Mouse (Mus musculus) heart, adult 8-10 months (tissue): ENCODE measurements around the gene Sema4d. TPM values are rescaled to one million over a fixed set of nuclear protein-coding genes. Genes with fewer than 3 reads are reported as not detected.

ENCODE experiments used
- DNase-seq: peaks from one replicate; pipeline ENCODE4 v3.0.0; 2022; ENCODE audit warnings: low spot score
- total RNA-seq, 4 experiments: library from RNA; stranded (reverse); gene quantifications; 2 replicates each; pipeline ENCODE4 v1.2.4; 2022

The Sema4d gene
- total RNA-seq, 4 experiments from 2014 or later, result 56.5 to 72.3 (median 68.6) TPM

- DNase-seq, result no peak
These were observed 15.1 kb downstream of the Sema4d start for GRCm38 (mm10) chr13:51778351-51778982.

DNA sequence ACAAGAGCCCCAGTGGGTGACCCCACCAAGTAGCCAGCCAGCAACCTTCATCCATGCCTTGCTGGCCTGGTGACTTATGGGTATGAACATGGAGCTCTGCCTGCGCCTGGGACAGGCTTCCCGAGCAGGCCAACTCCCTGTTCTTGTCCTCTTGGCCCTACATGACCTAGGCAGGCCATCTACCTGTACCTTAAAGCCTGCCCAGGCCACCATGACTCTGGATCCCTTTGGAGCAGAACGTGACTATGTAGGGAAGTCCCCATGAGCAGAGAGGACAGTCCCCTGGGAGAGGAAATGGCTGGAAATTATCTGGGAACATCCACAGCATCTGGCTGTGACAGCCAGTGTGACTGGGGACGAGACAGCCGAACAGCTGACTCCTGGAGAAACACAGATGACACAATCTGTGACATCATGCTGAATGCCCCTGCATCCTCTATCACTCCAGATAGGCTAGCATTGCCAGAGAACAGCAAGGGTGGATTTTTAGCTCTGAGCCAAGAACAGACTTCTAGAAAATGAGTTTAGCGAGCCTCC is 15.7 kb downstream of the Sema4d start:
- DNase-seq, result peak; percentile 37

DNA sequence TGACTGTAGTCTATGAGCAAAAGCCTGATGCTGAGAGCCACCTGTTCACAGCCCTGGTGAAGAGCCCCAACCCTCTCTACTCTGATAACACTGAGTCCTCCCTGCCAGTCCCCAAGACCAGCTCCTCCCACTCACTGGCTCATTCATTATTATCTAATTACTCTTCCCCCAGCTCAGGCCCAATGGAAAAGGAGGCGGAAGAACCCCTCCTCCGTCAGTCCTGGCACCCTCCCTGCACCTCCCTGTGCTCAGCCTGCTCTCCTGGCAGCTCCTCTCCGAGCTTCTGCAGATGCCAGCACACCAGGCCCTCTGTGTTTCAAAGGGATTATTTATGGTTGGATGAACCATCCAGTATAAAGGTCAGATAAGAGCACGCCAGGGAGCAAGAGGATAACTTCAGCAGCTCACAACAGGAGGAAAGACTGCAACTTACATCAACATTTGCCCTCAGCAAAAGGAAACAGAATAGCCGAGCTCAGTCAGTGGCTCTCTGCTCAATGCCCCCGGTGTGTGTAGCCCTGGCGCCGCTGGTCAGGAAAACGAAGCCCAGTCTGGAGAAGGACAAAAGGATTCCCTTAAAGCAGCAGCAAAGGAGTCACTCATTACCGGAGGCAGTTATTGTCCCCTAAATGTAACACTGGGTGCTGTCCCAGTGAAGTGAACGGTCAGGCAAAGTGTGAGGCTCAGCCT is 16.4 kb downstream of the Sema4d start:
- DNase-seq, result peak; percentile 82

- DNase-seq, result no peak
These were observed 17.3 kb downstream of the Sema4d start for GRCm38 (mm10) chr13:51776160-51776737.

- DNase-seq, result no peak
These were observed 21.7 kb downstream of the Sema4d start for GRCm38 (mm10) chr13:51771802-51772206.

DNA sequence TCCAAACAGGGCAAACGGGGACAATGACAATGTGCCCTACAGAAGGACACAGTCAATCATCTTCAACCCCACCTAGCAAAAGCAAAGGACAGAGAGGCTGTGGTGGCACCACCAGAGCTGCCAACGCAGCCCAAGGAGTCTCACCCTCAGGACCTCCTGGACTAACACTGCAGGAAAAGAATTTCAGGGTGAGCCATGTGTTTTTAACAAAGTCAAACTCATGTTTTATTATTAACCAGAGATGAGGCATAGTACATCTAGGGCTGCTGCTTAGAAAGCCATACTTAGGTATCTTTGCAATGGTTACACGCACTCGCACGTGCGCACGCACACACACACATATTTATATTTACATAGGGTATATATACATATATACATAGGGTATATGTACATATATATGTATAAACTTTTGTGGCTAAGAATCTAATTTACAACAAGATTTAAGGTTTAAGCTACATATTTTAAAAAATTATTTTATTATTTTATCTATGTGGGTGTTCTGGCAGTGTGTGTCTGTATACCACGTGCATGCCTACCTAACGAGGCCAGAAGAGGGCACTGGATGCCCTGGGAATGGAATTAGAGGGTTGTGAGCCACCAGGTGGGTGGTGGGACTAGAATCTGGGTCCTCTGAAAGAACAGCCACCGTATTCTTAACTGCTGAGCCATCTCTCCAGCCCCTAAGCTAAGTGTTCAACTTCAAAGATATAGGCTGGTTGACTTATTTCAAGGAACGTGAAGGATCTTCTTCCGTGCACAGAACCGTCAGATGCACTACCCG is 22.7 kb downstream of the Sema4d start:
- no peak for DNase-seq

DNA sequence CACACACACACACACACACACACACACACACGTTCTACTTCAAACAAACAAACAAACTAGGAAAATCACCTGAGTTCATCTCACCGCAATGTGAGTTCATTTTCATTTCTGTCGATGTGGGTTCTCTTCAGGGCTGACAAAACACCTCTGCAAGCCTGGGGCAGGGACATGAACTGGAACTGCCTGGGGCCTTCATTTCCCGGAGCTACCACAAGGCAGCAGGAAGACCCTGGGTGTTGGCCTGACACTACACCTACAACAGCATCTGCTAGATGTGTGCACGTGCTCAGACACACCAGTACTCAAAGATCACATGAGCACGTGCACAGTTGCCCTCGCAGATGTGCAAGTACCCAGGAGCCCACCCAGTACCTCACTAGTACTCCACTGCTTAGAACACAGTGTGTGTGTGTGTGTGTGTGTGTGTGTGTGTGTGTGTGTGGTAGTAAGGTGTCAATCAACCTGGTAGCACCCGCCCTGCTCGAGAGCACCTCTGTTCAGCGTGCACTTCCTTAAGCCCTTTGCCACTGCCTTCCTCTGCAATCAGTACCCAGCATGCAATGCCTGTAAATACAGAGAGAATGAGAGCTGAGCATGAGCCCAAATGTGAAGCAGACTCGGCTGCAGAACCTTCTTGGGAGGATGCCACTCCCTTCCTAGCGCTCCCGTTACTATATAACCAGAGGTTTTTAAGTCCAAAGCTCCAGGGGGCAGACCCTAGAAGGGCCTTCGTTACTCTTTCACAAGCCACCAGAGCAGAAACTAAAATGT is 25.4 kb downstream of the Sema4d start:
- no peak for DNase-seq

DNA sequence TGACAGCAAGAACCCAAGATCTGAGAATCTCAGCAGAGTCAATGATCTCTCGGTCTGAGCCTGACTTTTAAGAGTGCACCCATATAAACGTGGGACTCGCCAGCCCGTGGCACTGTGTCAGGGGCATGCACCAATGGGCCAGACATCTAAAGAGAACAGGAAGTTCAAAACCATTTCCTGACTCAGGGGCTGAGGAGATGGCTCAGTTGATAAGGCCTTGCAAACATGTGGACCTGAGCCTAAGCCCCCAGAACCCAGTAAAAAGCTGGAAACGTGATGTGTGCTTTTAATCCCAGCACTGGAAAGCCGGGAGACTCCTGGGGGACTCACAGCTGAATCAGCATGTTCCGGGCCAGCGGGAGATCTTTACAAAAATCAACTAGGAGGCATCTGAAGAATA is 26.0 kb downstream of the Sema4d start:
- DNase-seq, result no peak

- DNase-seq, result no peak
These were observed 26.8 kb downstream of the Sema4d start for GRCm38 (mm10) chr13:51766756-51767155.

DNA sequence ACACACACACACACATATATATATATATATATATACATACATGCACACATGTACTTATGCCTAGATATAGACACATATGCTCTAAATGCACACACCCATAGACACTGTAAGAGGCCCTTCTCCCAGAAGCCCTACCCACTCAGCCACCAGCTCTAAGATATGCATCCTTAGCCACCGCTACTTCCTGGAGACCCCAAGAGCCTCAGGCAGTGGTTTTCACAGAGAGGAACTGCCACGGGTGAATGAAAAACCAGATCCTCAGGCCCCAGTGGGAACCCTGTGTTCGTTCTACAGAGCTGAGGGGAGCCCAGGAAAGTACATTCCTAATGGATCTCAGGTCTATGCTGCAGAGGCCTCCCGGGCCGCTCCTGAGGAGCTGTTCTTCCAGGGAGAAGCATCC is 28.2 kb downstream of the Sema4d start:
- no peak for DNase-seq

DNA sequence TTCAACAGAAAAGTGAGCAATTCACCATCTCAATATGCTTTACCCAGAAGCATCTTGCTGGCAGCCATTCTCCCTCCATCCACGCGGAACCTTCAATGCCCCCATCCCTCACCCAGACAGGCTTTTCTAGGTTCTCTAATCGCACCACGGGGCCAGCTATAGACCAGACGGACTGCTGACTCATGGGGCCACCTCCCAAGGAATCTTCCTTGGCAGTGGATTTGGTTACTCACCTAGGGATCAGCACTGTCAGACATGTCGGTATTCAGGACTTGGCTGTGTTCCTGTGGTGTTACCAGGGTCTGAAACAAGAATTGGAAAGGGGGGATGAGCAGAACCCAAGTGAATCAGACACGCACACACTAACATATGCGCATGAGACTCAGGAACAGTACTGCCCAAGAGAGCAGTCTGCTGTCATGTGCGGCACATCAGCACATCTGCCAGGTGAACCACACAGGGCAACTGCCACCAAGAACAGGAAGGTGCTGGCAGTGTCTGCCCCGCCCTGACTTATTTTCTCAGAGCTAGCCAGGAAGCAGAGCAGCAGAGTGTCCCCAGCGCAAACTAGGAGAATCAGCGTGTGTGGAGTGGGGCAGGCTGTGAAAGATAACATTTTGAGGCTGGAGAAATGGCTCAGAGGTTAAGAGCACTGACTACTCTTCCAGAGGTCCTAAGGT is 30.4 kb downstream of the Sema4d start:
- no peak for DNase-seq

- DNase-seq, result no peak
These were observed 32.2 kb downstream of the Sema4d start for GRCm38 (mm10) chr13:51761186-51761813.

DNA sequence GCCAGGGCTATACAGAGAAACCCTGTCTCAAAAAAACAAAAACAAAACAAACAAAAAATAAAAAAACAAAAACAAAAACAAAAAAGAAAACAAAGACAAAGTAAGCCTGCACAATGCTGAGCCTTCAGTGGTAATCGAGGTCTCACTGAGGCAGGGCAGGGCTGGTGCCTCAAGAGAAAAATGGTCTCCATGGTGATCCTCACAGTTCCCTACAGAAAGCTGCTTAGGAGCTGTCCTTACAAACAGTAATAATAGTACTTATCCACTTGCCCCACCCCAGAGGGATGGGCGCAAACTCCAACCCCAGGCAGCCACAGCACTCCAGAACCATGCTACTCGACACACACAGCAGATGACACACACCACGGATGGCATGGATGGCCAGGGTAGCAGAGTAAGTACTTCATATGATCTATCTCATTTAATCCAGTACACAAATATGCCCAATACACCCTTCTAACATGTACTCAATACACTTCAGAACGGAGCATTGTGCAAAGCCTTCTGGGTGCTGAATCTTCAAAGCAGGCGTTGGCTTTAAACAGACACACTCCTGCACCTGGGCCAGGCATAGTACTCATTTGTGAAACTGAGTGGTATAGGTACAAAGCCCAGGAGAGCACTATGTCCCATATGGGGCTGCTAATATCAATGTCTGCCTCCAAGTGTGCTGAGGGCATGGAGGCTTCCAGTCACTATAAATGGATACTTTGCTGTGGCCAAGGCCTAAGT is 34.1 kb downstream of the Sema4d start:
- DNase-seq, result no peak

GRCm38 (mm10) chr13:51758428-51758827 is 35.1 kb downstream of the Sema4d start:
- no peak for DNase-seq

- no peak for DNase-seq
These were observed 36.4 kb downstream of the Sema4d start for GRCm38 (mm10) chr13:51757099-51757498.

- DNase-seq, result no peak
These were observed 37.0 kb downstream of the Sema4d start for GRCm38 (mm10) chr13:51756563-51756962.

DNA sequence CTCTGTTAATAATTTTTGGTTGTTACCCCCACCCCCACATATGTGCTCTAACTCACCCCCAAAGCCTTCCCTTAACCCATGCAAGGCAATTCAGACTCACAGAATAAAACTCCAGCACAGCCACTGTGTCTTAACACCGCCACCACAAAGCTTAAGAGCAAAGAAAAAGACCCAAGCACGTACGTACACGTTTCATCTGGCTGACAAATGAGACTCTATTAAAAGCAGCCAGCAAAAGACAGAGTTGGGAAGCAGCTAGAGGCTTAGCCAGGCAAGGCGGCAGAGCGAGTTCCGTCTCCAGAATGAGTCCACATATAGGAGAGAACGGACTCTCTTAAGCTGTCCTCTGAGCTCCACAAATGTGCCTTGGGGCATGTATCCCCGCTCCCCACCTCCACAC is 37.5 kb downstream of the Sema4d start:
- no peak for DNase-seq

GRCm38 (mm10) chr13:51755584-51755983 is 38.0 kb downstream of the Sema4d start:
- no peak for DNase-seq

- no peak for DNase-seq
These were observed 38.9 kb downstream of the Sema4d start for GRCm38 (mm10) chr13:51754559-51755126.
